Mouse (Mus musculus) heart, embryonic 10.5 days (tissue): ENCODE measurements around the gene Lsm10. TPM values are rescaled to one million over a fixed set of nuclear protein-coding genes. Genes with fewer than 3 reads are reported as not detected.
"Not testable (repeated sequence)": the region's sequence is repeated elsewhere in the genome, so short reads cannot be mapped to it uniquely, and the experiment has no call there.

ENCODE experiments used
- DNase-seq: peaks from one replicate; pipeline ENCODE4 v3.0.0-alpha.2; 2017; ENCODE audit warnings: low spot score
- H3K27ac ChIP-seq: fragments of 300-500 bp; sonication (generic); 2 replicates; pipeline ENCODE4 v1.5.1; 2016; ENCODE audit warnings: mild to moderate bottlenecking
- H3K27me3 ChIP-seq: fragments of 300-500 bp; sonication (generic); 2 replicates; pipeline ENCODE4 v1.6.1; 2016; ENCODE audit warnings: mild to moderate bottlenecking; ENCODE audit not compliant: poor library complexity, insufficient read depth, severe bottlenecking
- H3K36me3 ChIP-seq: fragments of 300-500 bp; sonication (generic); 2 replicates; pipeline ENCODE4 v1.6.1; 2016; ENCODE audit warnings: mild to moderate bottlenecking, moderate library complexity
- H3K4me1 ChIP-seq: fragments of 300-500 bp; sonication (generic); 2 replicates; pipeline ENCODE4 v1.6.1; 2016; ENCODE audit warnings: mild to moderate bottlenecking
- H3K4me3 ChIP-seq: fragments of 300-500 bp; sonication (generic); 2 replicates; pipeline ENCODE4 v1.5.1; 2016; ENCODE audit warnings: mild to moderate bottlenecking, moderate library complexity
- H3K9me3 ChIP-seq: fragments of 300-500 bp; sonication (generic); 2 replicates; pipeline ENCODE4 v1.6.1; 2016; ENCODE audit warnings: mild to moderate bottlenecking, moderate library complexity
- WGBS: fragments of 180-500 bp; shearing (Covaris S2); methylation state at CpG from one replicate; pipeline ENCODE4 v1.1.7; 2016; 5-methylcytosine and 5-hydroxymethylcytosine counted together
- polyA plus RNA-seq: library from polyadenylated mRNA; unstranded; fragments of >200 nt; fragmentation: Nextera tagmentation; extraction: Ambion mirVana; gene quantifications from 2 replicates; pipeline ENCODE4 v1.2.1, GENCODE M21; 2016

Gene Lsm10
- polyA plus RNA-seq, 1 experiment from 2014 or later, result 47.7 TPM

DNA sequence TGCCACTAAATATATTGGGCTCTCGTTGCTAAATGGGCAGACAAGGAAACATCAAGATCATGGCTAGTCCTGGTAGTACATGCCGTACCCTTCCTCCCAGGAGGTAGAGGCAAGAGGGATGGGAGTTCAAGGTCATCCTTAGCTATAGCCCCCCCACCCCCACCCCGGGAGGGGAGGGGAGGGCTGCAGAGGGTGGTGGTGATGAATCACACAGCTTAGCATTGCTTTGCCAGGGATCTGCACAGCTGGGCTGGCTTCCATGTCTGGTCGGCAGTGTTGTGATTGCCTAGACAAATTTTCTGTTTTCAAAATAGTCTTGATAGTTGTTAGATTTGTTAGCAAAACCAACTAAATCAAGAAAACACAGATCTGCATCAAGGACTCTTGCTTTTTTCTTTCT lies 17.2 kb upstream of the Lsm10 start:
- H3K36me3 ChIP-seq, result no peaks in the 10 kb centered on the region
- H3K4me1 ChIP-seq, result no peaks in the 10 kb centered on the region
- H3K27ac ChIP-seq, result no peak overlapping the region
- H3K4me3 ChIP-seq, result no peak overlapping the region
- H3K9me3 ChIP-seq, result no peaks in the 10 kb centered on the region
- H3K27me3 ChIP-seq, result 0 out of 2 replicates have a peak, but pooled peaks cover 2% of the 10 kb centered on the region
- 72% methylated on average over 4 of the region's 4 CpGs for WGBS
- no peak for DNase-seq

DNA sequence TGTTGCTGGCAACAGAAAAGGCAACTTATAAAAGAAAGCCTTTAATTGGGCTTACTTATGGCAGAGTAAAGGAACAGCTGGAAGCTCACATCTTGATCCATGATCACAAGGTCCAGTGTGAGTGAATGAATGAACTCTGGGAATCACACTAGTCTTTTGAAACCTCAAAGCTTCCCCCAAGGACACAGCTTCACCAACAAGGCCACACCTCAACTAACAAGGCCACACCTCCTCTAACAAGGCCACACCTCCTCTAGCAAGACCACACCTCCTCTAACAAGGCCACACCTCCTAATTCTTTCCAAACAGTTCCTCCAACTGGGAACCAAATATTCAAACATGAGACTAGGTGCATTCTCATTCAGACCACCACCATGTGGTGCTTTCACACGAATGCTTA lies 14.8 kb upstream of the Lsm10 start:
- H3K27me3 ChIP-seq, result 0 out of 2 replicates have a peak, but pooled peaks cover 3% of the 10 kb centered on the region
- H3K27ac ChIP-seq, result no peak overlapping the region
- H3K4me3 ChIP-seq, result no peak overlapping the region
- peaks cover 5% of the 10 kb centered on the region; the same call in 1 of the 2 replicates for H3K4me1 ChIP-seq
- no peak for DNase-seq
- 85% methylated on average over 1 of the region's 1 CpGs for WGBS
- H3K9me3 ChIP-seq, result no peaks in the 10 kb centered on the region
- no peaks in the 10 kb centered on the region for H3K36me3 ChIP-seq

DNA sequence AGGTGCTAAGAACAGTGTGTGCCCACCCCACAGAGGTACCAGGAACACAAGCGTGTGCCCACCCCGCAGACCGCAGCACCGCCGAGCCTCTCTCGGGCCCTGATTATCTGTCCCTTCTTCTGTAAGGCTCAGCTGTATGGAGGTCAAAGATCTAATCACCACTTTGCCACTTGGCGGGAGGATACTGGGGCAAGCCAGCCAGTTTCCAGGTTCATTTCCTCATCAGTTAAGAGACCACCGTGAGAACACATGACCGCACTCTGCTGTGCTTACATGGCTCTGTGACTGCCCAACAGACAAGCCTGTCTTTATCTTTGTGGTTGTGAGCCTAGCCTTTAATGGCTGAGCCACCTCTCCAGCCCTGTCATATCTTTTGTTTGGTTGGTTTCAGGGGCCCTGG lies 13.4 kb upstream of the Lsm10 start:
- DNase-seq, result no peak
- Histone ChIP-seq H3K4me1 (peaks cover 5% of the 10 kb centered on the region; the same call in 1 of the 2 replicates), H3K27me3 (0 out of 2 replicates have a peak, but pooled peaks cover 3% of the 10 kb centered on the region), H3K27ac (no peak overlapping the region), H3K4me3 (no peak overlapping the region), H3K9me3 (no peaks in the 10 kb centered on the region), H3K36me3 (no peaks in the 10 kb centered on the region)
- WGBS, result 80% methylated on average over 9 of the region's 9 CpGs

DNA sequence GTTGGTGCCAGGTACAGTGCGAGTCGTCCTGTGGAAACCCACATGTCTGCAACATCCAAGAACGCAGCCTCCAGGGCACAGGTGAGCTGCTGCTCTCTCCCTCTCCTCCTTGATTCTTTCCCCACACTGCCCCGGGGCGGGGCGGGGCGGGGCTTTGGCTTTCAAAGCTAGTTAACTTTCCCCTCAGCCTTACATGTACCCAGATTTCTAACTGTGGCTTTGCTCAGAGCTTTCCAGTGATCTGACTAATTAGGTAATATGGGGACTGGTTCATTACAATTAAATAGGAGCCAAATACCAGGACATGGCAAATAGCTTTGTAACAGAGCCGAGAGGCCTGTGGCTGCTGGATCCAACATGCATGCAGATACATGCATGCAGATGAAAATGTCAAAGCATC lies 12.0 kb upstream of the Lsm10 start:
- Histone ChIP-seq H3K9me3 (no peaks in the 10 kb centered on the region), H3K4me3 (no peak overlapping the region), H3K27me3 (0 out of 2 replicates have a peak, but pooled peaks cover 3% of the 10 kb centered on the region), H3K36me3 (no peaks in the 10 kb centered on the region), H3K27ac (no peak overlapping the region), H3K4me1 (peaks cover 5% of the 10 kb centered on the region; the same call in 1 of the 2 replicates)
- 67% methylated on average over 8 of the region's 8 CpGs for WGBS
- DNase-seq, result no peak

DNA sequence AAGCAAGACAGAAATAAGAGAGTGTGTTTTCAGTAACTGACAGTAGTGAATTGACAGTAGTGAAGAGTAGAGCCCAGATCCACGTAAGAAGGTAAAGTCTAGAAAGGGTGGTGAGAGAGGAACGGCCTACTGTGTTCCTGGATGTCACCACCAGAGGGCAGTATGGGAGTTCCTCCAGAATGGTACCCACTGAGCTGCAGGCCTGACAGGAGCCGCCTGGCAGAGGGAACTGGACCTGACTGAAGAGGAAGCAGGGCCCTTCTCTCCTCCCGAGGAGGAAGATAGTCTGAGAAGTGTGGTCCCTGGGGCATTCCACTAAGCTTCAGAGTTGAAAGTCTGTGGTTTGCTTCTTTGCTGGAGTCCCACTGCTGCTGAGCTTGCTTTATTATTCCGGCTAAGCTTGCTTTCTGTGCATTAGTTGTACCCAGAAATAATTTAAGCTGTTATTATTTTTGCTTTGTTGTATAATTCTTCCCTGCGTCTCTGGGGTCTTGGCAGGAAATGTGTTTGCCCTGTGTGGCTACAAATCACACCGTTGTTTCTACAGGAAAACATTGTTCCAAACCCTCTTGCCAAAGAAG lies 10.3 kb upstream of the Lsm10 start:
- 32% methylated on average over 7 of the region's 7 CpGs for WGBS
- peak; percentile 92 for DNase-seq
- H3K27me3 ChIP-seq, result 0 out of 2 replicates have a peak, but pooled peaks cover 3% of the 10 kb centered on the region
- H3K36me3 ChIP-seq, result no peaks in the 10 kb centered on the region
- peaks cover 9% of the 10 kb centered on the region; the same call in 1 of the 2 replicates for H3K4me1 ChIP-seq
- H3K27ac ChIP-seq, result no peak overlapping the region
- no peaks in the 10 kb centered on the region for H3K9me3 ChIP-seq
- H3K4me3 ChIP-seq, result 0 out of 2 replicates have a peak overlapping the region, but pooled peaks have one; percentile 3

DNA sequence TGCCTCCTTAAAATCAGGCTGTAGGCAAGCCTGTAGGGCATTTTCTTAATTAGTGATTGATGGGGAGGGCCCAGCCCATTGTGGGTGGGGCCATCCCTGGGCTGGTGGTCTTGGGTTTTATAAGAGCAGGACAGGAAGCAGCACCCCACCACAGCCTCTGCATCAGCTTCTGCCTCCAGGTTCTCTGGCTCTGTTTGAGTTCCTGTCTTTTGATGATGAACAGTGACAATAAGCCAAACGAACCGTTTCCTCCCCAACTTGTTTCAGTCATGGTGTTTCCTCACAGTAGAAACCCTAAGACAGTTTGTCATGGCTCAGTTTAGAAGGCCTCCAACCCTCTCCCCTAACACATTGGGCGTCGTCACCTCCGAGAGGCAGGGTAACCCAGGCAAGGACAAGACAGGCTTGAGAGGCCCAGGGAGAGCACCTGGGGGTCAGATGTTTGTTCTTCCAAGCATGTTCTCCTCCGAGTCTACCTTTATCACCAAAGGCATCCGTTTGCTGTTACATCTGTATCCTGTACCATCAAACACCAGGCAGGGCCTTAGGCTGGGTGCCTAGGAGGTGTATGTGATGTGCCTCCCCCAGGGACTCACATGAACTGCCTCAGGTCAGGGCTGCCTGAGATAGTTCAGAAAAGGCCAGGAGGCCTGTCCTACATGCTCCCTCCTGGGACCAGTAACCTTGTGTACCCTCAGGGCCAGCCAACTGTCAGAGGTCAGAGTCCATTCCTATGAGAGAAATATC lies 6.1 kb upstream of the Lsm10 start:
- H3K4me1 ChIP-seq, result peaks cover 9% of the 10 kb centered on the region; the same call in 1 of the 2 replicates
- no peaks in the 10 kb centered on the region for H3K36me3 ChIP-seq
- WGBS, result 68% methylated on average over 7 of the region's 7 CpGs

DNA sequence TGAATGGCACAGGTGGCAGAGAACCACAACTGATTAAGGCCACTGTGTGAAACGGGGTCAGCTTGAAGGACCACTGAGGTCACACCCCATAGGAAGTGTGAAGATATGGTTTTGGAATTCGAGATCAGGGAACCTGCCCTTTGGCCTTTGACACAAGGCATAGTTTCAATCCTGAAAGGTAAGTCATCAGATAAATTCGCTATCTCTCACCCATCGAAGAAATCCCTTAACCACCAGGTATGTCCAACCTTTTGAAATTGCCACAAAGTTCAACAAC lies 5.6 kb upstream of the Lsm10 start:
- Histone ChIP-seq H3K4me1 (peaks cover 9% of the 10 kb centered on the region; the same call in 1 of the 2 replicates), H3K27ac (no peak overlapping the region), H3K9me3 (no peaks in the 10 kb centered on the region), H3K4me3 (no peak overlapping the region), H3K36me3 (no peaks in the 10 kb centered on the region), H3K27me3 (no peaks in the 10 kb centered on the region)
- no peak for DNase-seq
- WGBS, result 71% methylated on average over 4 of the region's 4 CpGs

More for the DNA sequence above, 6.1 kb upstream of the Lsm10 start:
- Histone ChIP-seq H3K27ac (no peak overlapping the region), H3K4me3 (no peak overlapping the region), H3K27me3 (no peaks in the 10 kb centered on the region), H3K9me3 (no peaks in the 10 kb centered on the region)
- DNase-seq, result no peak

DNA sequence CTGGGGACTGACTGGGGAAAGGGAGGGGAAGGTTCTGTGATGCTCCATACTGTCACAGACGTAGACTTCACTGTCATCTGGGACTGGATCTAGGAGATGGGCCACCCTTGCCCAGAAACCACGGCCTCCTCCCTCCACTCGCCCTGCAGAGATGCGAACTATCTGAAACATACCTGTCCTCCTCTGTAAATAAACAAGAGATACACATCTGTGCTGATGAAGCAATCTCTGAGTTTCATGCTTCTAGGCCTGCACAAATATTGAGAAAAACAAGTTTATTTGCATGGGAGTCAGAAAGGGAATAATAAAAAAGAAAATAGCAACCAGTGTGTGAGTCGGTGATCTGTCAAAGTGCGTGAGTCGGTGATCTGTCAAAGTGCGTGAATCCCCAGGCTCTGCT lies 4.5 kb upstream of the Lsm10 start:
- 80% methylated on average over 8 of the region's 8 CpGs for WGBS
- H3K9me3 ChIP-seq, result no peaks in the 10 kb centered on the region
- no peak for DNase-seq
- H3K36me3 ChIP-seq, result no peaks in the 10 kb centered on the region
- H3K27me3 ChIP-seq, result no peaks in the 10 kb centered on the region
- peaks cover 9% of the 10 kb centered on the region for H3K4me1 ChIP-seq
- no peak overlapping the region for H3K27ac ChIP-seq
- no peak overlapping the region for H3K4me3 ChIP-seq

DNA sequence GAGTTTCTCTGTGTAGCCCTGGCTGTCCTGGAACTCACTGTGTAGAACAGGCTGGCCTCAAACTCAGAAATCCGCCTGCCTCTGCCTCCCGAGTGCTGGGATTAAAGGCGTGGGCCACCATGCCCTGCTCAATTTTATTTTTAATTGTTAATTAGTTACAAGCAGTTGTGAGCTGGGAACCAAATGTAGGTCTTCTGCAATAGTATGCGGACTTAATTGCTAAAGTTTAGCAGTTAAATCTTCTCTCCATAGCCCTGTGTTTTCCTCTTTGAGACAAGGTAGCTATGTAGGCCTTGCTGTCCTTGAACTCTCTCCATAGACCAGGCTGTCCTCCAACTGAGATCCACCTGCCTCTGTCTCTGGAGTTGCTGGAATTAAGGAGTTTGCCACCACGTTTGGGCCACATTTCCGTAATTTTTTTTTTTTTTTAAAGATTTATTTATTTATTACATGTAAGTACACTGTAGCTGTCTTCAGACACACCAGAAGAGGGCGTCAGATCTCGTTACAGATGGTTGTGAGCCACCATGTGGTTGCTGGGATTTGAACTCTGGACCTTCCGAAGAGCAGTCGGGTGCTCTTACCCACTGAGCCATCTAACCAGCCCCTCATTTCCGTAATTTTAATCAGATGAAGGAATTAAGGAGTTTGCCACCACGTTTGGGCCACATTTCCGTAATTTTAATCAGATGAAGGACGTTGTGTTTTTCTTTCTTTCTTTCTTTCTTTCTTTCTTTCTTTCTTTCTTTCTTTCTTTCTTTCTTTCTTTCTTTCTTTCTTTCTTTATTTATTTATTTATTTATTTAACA lies 597 bp upstream of the Lsm10 start:
- not testable (repeated sequence) for DNase-seq, H3K27me3 ChIP-seq, H3K9me3 ChIP-seq, H3K27ac ChIP-seq
- H3K36me3 ChIP-seq, result peaks cover 19% of the 10 kb centered on the region
- H3K4me3 ChIP-seq, result peak overlapping the region; percentile 74
- WGBS, result 52% methylated on average over 14 of the region's 14 CpGs
- peaks cover 30% of the 10 kb centered on the region for H3K4me1 ChIP-seq

DNA sequence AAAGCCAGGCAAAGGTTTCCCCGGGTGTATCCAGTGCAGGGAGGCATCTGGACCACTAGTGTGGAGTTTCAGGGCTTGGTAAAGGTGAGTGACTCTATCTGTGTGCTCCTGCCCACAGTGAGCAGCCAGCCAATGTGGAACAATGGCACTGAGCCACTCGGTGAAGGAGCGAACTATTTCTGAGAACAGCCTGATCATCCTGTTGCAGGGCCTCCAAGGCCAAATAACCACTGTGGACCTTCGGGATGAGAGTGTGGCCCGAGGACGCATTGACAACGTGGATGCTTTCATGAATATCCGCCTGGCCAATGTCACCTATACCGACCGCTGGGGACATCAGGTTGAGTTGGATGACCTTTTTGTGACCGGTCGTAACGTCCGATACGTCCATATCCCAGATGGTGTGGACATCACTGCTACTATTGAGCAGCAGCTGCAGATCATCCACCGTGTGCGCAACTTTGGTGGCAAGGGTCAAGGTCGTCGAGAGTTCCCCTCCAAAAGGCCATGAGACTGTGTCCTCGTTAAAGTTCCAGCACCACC lies 1.4 kb downstream of the Lsm10 start:
- Histone ChIP-seq H3K4me3 (no peak overlapping the region), H3K36me3 (peaks cover 19% of the 10 kb centered on the region), H3K9me3 (no peaks in the 10 kb centered on the region), H3K27me3 (no peaks in the 10 kb centered on the region), H3K27ac (no peak overlapping the region; the same call in 1 of the 2 replicates), H3K4me1 (peaks cover 41% of the 10 kb centered on the region)
- 93% methylated on average over 20 of the region's 20 CpGs for WGBS
- DNase-seq, result no peak

DNA sequence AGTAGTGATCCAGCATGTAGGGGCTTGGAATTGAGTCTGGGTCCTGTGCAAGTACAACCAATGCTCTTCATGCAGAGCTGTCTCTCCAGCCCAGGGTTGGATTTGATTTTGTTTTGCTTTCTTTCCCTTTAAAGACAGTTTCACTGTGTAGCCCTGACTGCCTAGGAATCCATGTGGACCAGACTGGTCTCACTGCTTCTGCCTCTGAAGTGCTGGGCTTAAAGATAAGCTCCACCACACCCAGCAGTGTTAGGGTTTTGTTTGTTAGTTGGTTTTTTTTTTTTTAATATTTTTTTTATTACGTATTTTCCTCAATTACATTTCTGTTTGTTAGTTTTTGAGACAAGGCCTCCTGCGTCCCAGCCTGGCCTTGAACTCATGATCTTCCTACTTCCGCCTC lies 2.9 kb downstream of the Lsm10 start:
- peaks cover 46% of the 10 kb centered on the region for H3K4me1 ChIP-seq
- no peak for DNase-seq
- no peaks in the 10 kb centered on the region for H3K9me3 ChIP-seq
- H3K27me3 ChIP-seq, result no peaks in the 10 kb centered on the region
- 82% methylated on average over 3 of the region's 3 CpGs for WGBS
- H3K27ac ChIP-seq, result peak overlapping the region; percentile 75; the same call in 1 of the 2 replicates
- no peak overlapping the region for H3K4me3 ChIP-seq
- H3K36me3 ChIP-seq, result peaks cover 19% of the 10 kb centered on the region

DNA sequence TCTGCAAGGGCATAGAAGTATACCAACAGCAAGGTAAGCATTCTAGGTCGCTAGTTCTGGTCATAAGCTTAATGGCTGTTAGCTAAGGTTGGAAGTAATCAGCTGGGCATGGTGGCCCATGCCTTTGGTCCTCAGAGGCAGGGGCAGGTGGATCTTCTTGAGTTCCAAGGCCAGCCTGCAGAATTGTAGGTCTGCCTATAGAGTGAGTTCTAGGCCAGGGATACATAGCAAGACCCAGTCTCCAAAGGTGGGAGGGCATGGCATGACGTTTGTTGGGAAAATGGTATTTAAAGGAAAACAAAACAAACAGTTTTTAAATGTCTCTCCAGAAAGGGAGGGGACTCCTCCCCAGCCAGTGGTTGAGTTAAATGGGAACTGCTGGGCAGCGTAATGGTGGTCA lies 4.3 kb downstream of the Lsm10 start:
- Histone ChIP-seq H3K27me3 (no peaks in the 10 kb centered on the region), H3K4me3 (no peak overlapping the region), H3K36me3 (peaks cover 19% of the 10 kb centered on the region), H3K27ac (peak overlapping the region; percentile 75), H3K4me1 (peaks cover 60% of the 10 kb centered on the region), H3K9me3 (no peaks in the 10 kb centered on the region)
- 85% methylated on average over 3 of the region's 3 CpGs for WGBS
- DNase-seq, result no peak
